Mouse (Mus musculus): ENCODE measurements around the gene Fam120b.

Gene Fam120b

GRCm38 (mm10) chr17:15379741-15380526 is 16.1 kb upstream of the Fam120b start:
- DNase-seq (ENCODE audit: low spot score in 2 of 2), result no peak

DNA sequence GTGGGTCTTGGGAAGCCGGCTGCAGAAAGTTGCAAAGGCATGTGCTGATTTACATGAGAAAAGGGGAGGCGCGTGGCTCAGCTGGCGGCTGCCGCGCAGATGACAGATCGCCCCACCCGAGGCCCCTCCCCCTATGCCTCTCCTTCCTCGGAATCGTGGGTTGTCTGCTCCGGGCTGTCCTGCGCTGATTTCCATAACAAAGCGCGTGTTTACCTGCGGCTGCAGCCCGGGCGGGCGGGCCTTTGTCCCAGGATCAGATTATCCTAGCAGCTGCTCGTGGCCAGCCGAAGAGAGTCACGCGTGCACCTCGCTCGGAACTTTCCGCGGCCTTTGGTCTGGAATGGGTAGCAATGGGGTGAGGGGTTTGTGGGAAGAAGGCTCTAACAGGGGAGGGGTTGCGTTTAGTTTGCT is 15.4 kb upstream of the Fam120b start:
- no peak for DNase-seq (ENCODE audit: low spot score in 2 of 2)

GRCm38 (mm10) chr17:15381092-15381860 is 14.7 kb upstream of the Fam120b start:
- no peak for DNase-seq (ENCODE audit: low spot score in 2 of 2)

- no peak for DNase-seq (ENCODE audit: low spot score in 2 of 2)
These were observed 13.9 kb upstream of the Fam120b start for GRCm38 (mm10) chr17:15381869-15382660.

GRCm38 (mm10) chr17:15383360-15383759 is 12.6 kb upstream of the Fam120b start:
- DNase-seq (ENCODE audit: low spot score in 2 of 2), result no peak

DNA sequence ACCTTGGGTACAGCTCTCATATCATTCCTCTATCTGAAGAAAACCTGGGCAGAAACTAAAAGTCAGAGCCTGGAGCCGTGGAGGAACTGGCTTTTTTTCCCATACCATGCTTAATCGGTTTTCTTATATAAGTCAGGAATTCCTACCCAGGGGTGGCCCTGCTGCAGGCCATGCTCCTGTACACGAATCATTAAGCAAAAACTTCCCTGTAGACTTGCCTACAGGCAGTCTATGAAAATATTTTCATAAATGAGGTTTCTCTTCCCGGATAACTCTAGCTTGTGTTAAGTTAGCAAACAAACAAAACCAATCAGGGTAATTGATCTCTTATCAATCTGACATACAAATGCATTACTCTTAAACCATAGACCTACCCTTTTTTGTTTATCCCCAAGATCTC is 7.1 kb upstream of the Fam120b start:
- no peak for DNase-seq (ENCODE audit: low spot score in 2 of 2)

DNA sequence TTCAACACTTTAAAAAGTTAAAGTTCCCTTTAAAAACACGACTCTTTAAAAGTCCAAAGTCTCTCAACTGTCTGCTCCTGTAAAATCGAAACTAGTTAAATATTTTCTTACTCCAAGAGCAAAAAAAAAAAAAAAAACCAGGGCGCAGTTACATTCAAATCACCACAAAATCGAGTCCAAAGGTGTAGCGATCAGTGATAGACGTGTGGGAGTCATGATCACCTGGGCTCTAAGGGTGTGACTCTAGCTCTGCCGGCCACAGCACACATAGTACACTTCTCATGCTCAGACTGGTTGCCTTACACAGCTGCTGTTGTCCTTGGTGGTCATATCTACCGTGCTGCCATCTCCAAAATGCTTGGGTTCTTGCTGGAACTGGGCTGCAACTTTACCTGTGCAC is 6.6 kb upstream of the Fam120b start:
- peak in 1 of 2 experiments; percentile 39 for DNase-seq (ENCODE audit: low spot score in 2 of 2)

DNA sequence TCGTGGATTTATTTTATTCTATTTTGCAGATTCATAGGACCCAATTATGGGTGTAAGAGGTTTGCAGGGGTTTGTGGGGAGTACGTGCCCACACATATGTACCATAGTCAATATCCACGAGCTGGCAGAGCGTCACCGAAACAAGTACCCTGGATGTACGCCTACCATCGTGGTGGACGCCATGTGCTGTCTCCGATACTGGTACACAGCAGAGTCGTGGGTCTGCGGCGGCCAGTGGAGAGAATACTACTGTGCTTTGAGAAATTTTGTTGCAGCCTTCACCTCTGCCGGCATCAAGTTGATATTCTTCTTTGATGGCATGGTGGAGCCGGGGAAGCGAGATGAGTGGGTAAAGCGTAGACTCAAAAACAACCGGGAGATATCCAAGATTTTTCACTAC is 5.7 kb downstream of the Fam120b start:
- no peak for DNase-seq (ENCODE audit: low spot score in 2 of 2)

DNA sequence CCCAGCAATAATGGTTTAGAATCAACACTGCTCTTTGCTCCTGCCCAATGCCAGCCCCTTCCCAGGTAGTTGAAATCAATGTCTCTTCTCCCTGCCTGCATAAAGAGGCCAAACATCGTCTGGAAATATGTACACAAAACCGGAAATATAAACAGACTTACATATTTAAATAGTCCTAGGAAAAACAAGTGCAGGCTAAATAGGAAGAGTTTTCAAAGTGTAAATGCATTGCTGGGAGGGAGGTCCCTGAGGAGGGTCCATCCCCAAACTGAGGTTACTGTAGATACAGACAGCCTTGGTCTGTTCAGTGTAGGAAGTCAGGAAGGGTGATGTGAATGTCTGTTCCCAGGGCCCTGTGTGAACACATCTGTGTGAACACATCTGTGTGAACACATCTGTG is 10.6 kb downstream of the Fam120b start:
- no peak for DNase-seq (ENCODE audit: low spot score in 2 of 2)

- DNase-seq (ENCODE audit: low spot score in 2 of 2), result no peak
These were observed 13.3 kb downstream of the Fam120b start for GRCm38 (mm10) chr17:15409261-15409660.

DNA sequence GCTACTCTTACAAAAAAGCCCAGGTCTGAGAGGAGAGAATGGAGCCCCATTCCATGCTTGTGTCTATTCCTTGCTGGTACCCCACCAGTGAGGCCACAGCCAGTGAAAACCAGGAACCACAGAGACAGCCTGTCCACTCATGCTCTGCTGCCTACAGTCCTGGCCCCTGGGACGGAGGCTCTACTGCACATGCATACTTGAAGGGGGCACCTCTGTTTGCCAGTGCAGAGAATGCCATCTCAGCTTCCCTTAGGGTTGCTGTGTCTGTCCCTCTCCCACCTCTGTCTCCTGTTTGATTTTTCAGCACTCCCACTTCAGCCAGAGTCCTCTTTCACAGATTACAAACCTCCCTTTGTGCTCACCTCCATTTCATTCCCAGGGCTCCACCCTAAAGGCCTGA is 14.9 kb downstream of the Fam120b start:
- DNase-seq (ENCODE audit: low spot score in 2 of 2), result no peak

DNA sequence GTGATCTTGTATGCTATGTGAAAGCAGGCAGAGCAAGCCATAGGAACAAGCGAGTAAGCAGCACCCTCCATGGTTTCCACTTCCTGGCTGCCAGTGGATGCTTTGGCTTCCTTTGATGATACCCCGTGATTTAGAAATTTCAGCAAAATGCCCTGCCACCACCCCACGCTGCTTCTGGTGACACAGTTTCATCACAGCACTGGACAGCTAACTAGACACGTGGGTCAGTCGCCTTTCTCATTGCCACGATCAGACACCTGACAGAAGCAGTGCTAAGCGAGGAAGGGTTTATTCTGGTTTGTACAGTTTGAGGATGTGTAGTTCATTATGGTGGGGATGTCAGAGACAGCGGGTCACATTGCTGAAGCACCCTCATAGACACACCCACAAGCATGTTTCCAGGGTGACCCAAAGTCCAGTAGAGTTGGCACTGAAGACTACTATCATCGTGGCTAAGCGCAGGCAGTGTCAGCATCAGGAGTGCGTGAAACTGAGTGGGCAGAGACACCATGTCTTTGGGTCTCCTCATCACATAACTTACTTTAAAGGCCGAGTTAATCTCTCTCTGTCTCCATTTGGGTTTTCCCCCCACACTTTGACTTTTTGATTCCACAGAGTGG is 20.7 kb downstream of the Fam120b start:
- no peak for DNase-seq (ENCODE audit: low spot score in 2 of 2)

GRCm38 (mm10) chr17:15419534-15419933 is 23.5 kb downstream of the Fam120b start:
- DNase-seq (ENCODE audit: low spot score in 2 of 2), result no peak

DNA sequence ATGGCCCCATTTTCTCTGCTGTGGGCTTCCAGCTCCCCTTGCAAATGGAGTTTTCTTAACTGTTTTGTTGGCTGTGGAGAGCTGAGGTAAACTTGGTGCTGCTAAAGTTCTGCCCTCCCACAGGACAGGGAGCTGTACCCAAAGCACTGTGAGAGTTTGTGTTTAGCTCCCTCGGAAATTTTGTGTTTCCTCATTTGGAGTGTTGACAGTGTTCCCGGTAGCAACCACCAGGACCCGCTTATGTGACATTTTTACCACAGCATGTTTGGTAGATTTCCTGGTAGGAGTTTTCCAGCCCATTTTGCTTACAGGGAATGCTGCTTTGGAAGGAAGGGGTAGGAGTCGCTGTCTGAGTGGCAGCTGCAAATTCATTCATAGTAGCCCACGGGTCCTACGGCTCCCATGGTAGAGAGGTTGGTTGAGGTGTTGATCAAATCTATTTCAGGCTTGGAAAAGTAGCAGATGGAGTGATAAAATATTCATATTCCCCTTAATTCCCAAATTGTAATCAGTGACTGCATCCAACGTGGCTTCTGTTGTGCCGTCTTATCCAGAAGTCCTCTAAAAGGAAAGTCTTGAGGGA is 24.1 kb downstream of the Fam120b start:
- no peak for DNase-seq (ENCODE audit: low spot score in 2 of 2)

- no peak for DNase-seq (ENCODE audit: low spot score in 2 of 2)
These were observed 25.4 kb downstream of the Fam120b start for GRCm38 (mm10) chr17:15421446-15421845.

DNA sequence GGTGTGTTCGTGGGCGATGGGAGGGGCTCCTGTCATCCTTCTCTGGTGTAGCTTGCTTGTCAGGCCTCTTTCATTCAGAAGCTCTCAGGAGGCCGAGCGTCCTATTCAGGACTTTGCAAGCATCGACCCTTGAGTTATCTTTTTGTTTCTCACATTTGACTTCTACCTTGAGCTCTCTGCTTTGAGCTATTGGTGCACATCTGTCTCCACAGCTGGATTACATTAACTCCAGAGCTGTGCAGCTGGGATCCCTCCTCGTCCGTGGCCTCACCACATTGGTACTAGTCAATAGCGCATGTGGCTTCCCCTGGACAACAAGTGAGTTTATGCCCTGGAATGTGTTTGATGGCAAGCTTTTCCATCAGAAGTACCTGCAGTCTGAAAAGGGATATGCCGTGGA is 26.7 kb downstream of the Fam120b start:
- DNase-seq (ENCODE audit: low spot score in 2 of 2), result no peak

- no peak for DNase-seq (ENCODE audit: low spot score in 2 of 2)
These were observed 27.2 kb downstream of the Fam120b start for GRCm38 (mm10) chr17:15423080-15423765.

DNA sequence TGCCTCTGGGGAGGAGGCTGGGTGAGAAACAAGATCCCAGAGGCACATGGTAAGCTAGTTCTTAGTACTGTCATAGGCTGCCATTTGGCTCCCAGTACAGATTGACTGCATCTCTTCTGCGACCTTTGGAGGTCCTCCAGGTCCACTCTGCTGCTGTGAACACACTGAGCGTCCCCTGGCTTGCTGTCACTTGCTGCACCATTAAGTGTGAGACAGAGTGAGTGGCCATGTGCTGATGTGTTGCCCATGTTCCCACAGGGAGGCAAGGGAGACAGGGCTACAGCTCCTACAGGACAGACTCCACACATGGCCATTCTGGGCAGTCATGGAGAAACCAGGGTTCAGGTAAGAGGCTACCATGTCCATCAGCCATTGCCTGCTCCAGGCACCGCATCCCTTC is 29.9 kb downstream of the Fam120b start:
- DNase-seq (ENCODE audit: low spot score in 2 of 2), result no peak

DNA sequence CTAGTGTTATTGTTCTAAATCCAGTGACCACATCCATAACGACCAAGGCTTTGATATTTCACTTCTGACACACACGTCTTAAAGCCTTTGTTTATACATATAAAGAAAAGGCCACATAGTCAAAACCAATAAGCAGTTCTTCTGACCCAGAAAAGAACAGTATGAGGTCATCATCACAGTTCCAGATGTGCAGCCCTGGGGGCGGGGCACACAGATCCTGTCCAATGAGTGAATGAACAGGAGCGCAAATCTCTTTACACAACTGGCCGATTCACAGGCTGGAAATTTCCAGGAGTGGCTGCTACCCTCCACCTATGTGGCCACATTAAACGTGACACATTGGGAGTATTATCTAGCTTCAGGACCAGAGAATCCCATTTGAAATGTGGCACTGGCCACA is 33.4 kb downstream of the Fam120b start:
- DNase-seq (ENCODE audit: low spot score in 2 of 2), result no peak

GRCm38 (mm10) chr17:15429937-15430336 is 33.9 kb downstream of the Fam120b start:
- DNase-seq (ENCODE audit: low spot score in 2 of 2), result no peak

- DNase-seq (ENCODE audit: low spot score in 2 of 2), result no peak
These were observed 35.1 kb downstream of the Fam120b start for GRCm38 (mm10) chr17:15431021-15431514.

Measured in spleen, postnatal 4 days (tissue).